Mouse (Mus musculus): ENCODE data around the gene Prr15.

- no peak for TF ChIP-seq CTCF (IDR thresholded peaks at IDR 0.05; ENCODE audit: insufficient read depth, low read depth, low read length)
- no peak for TF ChIP-seq POLR2A (IDR thresholded peaks at IDR 0.05; ENCODE audit: insufficient read depth, low read depth, low read length)
Observed at GRCm38 (mm10) chr6:54283299-54283698, 42.3 kb upstream of the Prr15 start.

Data from olfactory bulb, adult 2 months (tissue).